Mouse (Mus musculus): ENCODE data around the gene Grin2d.
"Not testable (repeated sequence)": the region's sequence is repeated elsewhere in the genome, so short reads cannot be mapped to it uniquely, and the experiment has no call there.

Gene Grin2d

DNA sequence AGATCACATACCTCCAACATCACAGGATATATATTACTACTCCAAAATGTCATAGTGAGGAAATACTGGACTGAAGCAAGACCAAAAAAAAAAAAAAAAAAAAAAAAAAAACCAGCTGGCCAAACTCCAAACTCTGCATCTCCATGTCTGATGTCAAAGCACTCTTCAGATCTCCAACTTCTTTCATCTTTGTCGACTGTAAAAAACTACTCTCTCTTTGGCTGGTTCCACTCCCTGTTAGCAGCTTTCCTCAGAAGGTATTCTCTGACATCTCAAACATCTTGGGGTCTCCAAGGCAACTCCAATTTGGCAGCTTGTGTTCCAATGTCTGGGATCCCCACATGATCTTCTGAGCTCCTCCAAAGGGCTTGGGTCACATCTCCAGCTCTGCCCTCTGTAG is at the start of gene Grin2d:
Grin2d (minus strand) TSS at position 101 of the 400 bp plus-strand sequence.
- DNase-seq (ENCODE audit: extremely low read depth, low read depth, low spot score): not testable (repeated sequence)

- no peak for DNase-seq (ENCODE audit: extremely low read depth, low read depth, low spot score)
Measured at GRCm38 (mm10) chr7:45924429-45924816, 46.2 kb upstream of the Grin2d start.

GRCm38 (mm10) chr7:45923762-45924428 is 45.7 kb upstream of the Grin2d start, which contains the start of gene Ccdc114:
Ccdc114 (plus strand) TSS chr7:45924072.
- no peak for DNase-seq (ENCODE audit: extremely low read depth, low read depth, low spot score)

GRCm38 (mm10) chr7:45922928-45923761 is 45.0 kb upstream of the Grin2d start:
- peak; percentile 25 for DNase-seq (ENCODE audit: extremely low read depth, low read depth, low spot score)

DNA sequence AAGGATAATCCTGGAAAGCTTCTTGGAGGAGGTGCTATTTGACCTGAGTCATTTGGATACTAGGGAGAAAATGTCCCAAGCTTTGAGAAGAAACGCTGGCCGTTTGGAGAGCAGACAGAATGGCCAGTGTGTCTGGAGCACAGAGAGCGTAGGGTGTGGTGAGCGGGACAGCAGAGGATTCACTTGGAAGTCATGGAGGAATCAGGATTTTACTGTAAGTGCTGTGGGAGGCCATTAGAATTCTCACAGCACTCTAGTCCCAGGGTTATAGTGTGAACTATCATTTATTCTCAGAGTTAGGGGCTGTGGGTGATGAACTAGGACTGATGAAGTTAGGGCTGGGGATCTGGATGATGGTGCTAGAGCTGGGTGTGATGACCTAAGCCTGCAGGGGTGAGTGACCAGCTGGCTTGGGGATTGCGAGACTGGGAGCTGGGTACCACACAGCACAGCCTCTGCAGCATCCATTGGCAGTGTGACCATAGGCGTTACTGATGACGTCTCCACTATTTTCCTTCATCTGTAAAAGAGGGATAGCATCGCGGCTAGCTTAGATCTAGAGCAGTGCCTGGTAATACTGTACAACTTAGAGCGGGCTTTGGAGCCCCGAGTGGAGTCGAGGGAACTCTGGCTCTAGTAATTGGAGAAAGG is 43.9 kb upstream of the Grin2d start:
- DNase-seq (ENCODE audit: extremely low read depth, low read depth, low spot score): no peak

DNA sequence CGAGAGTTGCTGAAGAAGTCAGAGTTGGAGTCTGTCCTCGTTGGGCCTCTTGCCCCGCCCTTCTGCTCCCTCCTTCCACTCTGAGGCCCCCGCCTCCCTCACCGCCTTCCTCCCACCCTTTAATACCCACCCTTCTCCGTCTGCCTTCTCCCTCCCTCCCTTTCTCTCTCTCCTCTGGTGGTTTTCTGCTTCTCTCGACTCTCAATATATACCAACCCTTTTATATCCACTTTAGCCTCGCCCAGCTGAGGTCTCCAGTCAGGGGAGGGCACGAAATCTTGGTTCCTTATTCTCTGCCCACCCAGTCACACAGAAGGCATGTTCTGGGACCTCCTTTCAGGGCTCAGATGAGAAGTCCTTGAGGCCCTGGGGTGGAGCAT is 43.1 kb upstream of the Grin2d start, which contains the start of gene Emp3:
Emp3 (minus strand) TSS at position 163 of the 380 bp plus-strand sequence.
- DNase-seq (ENCODE audit: extremely low read depth, low read depth, low spot score): no peak

DNA sequence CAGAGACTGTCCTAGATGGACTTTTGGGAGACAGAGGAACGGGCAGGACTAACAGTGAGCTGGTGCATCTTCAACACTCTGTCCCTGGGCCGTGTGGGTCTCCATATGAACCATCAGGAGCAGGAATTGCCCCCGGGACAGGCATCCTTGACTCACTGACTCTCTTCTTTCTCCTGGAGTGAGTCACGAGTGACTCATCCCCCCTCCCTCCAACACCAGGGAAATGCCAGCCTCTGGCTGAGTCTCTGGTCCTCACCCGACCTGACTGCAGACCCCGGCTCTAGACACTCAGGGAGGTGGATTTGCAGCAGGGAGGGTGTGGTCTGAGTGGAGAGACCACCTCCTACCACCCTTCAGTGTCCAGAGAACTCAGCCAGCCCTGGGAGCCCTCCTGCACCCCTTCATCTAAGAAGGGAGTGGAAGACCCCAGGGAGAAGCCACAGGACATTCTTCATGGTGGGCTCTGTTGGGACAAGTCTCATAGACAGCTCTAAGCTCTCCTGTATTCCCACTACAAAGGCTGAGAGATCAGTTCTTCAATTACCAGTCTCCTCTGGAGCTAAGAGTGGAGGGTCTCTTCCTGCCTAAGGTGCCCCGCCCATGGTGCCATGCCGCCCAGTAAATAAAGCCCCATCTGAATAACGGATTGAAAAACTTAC is 42.5 kb upstream of the Grin2d start:
- DNase-seq (ENCODE audit: extremely low read depth, low read depth, low spot score): no peak

DNA sequence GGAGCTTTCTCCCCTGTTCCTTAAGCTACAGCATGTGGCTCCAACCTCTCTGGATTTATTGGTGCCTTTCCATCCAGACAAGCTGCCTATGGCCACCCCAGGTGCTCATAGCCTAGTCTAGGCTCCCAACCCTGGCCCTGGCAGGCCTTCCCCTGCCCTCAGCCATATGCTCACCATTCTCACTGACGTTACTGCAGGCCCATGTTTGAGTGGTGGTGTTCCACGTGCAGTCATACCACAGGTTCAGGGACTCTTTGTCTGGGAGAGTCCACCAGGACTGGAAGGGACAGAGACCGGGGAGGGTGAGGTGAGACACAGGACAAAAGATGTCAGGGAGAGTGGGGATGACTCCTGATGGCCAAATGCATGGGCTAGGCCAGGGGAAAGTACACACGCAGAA is 41.6 kb upstream of the Grin2d start:
- no peak for DNase-seq (ENCODE audit: extremely low read depth, low read depth, low spot score)

DNA sequence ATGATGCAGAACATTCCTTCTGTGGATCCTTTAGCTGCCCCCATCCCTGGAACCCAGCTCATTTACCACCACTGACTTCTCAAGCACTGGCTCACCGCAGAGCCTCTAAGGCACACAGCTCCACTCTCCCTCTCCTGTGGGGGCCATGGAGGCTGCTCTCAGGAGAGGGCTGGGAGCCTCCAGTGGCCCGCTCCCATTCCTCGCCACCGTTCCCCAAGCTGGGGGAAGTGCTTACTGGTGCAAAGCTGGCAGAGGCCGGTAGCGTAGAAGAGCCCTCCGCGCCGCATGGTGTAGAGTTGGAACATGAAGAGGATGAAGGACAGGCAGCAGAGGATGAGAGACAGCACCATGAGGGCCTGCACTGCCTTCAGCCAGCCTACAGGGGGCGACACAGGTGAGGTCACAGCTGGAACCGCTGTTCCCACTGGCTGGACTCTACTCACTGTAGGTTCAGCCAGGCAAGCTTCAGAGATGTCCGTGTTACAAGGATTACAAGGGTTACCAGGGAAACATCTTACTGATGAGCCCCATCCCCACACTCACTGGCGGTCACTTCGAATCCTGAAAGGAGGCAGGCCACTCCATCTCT is 41.0 kb upstream of the Grin2d start:
- no peak for DNase-seq (ENCODE audit: extremely low read depth, low read depth, low spot score)

- no peak for DNase-seq (ENCODE audit: extremely low read depth, low read depth, low spot score)
Measured at GRCm38 (mm10) chr7:45917926-45918325, 39.7 kb upstream of the Grin2d start.

DNA sequence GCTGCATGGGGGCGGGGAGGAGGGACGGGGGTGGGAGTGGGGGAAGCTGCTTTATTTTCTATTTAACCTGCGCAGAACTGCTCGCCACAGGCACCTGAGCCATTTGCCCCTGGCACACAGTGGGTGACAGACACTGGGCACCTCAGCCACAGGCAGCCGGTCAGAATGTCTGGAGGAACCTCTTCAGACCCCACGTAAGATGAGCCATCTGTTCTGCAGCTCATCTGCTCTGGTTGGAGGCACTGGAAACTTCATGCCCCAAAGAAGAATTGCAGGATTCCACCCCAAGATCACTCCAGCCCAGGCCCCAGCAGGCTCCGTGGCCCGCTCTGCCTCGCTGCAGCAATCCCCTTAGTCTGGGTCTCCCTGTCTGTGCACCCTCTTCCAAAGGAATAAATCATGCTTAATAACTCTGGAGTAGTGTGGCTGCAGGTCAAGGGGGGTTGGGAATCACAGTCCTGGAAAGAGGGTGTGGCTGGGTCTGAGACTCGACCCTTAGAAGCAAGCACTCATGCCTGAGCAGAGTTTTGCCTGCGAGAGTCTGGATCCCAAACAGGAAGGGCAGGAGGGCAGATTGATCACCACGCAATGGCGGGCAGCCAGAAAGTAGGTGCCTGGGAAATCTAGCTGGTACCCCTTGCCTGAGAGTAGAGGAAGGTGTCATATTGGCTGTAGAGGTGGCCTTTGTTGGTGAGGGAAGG is 39.0 kb upstream of the Grin2d start:
- no peak for DNase-seq (ENCODE audit: extremely low read depth, low read depth, low spot score)

DNA sequence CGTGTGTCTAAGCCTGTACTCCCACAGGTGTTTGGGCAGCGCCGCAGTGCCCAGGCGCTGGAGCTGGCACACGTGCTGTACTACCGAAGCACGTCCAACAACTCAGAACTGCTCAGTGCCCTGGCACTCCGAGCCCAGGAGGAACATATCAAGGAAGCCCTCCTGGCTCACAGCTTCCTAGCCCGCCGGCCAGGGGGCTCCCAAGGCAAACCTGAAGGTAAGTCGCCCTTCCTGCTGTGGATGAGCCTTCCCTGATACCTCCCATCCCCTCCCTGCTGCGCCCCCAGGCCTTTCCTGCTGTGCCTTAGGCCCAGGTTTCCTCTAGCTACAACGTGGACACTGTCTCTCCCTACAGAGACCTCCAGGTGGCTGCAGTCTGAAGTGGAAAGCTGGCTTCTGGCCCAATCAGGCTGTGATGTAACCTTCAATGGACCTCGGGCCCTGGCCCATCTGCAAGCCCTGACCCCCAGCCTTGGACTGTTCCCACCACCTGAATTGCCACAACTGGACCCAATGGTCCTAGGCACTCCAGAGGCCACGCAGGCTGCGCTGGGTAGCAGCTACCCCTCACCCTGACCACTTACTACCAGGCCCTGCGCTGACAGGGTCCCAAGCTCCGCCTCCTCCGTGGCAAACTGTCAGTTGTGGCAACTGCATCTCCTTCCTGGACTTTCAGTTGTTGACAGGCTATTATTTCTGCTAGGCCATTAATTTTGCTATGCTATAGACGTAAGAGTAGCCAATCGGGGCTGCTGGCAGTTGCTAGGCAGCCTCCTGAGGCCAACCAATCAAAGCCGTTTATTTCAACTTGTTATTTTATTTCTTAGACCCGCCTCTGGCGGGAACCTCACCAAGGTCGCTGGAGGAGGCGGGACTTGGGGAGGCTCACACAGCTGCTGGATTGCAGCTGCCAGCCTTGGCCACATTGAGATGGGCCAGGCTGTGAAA is 38.2 kb upstream of the Grin2d start:
- no peak for DNase-seq (ENCODE audit: extremely low read depth, low read depth, low spot score)

DNA sequence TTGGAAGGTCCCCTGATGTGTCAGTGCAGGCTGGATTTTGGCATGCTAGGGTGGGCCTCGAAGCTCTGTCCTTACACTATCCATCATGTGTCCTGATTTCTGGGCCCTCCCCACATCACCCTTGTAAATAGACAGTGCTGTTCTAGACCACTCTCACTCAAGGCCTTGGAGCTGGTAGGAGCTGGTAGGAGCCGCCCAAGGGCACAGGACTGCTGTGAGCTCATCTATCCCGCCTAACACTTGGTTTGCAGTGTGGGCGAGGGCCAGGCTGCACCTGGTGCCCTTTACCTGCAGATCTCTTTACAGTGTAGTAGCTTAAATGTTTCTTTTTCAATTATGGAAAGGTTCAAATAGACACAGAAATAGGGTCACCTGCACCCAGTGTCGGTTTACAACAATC is 36.8 kb upstream of the Grin2d start:
- no peak for DNase-seq (ENCODE audit: extremely low read depth, low read depth, low spot score)

GRCm38 (mm10) chr7:45914067-45914466 is 35.9 kb upstream of the Grin2d start:
- DNase-seq (ENCODE audit: extremely low read depth, low read depth, low spot score): no peak

DNA sequence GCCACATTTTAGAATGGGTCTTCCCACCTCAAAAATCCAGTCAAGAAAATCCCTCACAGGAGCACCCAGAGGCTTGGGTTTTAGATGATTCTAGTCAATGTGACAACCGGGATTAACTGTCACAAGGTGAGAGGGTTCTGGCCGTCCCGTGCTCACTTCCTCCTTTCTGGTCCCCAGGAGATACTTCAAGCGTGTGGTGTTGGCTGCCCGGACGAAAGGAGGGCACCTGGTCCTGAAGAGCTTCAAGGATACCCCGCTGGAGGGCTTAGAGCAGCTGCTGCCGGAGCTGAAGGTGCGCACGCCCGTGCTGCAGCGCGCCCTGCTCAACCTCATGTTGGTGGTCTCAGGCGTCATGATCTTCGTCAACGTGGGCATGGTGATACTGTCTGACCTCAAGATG is 31.0 kb upstream of the Grin2d start:
- no peak for DNase-seq (ENCODE audit: extremely low read depth, low read depth, low spot score)

GRCm38 (mm10) chr7:45908384-45908783 is 30.2 kb upstream of the Grin2d start:
- no peak for DNase-seq (ENCODE audit: extremely low read depth, low read depth, low spot score)

DNA sequence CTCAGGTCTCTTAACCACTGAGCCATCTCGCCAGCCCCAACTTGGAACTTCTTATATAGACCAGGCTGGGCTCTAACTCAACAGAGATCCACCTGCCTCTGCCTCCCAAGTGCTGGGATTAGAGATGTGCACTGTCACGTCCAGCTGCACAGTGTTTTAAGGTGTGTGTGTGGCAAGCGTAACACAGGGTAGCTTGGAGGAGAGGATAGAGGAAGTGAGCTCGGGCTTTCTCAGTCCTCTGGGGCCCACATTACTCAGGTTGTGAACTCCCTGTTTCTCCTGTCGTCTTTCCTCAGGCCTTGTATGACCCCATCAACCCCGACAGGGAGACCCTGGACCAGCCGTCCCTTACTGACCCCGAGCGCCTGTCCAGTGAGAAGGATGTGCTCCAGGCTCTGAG is 28.4 kb upstream of the Grin2d start:
- DNase-seq (ENCODE audit: extremely low read depth, low read depth, low spot score): no peak

DNA sequence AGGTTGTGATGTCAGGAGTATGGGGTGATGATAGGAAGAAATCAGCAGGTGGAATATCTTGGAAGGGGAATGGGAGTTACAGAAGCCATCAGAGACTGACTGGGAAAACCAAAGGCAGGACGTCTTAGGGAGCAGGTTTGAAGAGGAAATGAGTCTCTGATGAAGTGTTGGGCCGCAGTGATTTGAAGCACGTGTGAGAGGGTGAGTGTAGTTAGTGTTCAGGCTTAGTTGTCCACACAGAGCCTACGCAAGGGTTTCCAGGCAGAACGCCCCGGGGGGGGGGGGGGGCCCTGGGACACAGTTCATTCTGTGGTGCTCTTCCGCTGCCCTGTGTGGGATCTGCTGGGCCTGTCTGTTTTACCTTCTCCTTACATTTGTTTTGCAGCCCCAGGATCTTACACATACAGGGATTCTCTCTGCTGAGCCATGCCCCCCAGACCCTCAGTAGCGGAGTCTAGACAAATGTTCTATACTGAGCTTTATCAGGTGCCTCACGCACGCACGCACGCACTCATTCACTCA is 24.4 kb upstream of the Grin2d start:
- DNase-seq (ENCODE audit: extremely low read depth, low read depth, low spot score): no peak

- DNase-seq (ENCODE audit: extremely low read depth, low read depth, low spot score): no peak
Measured at GRCm38 (mm10) chr7:45901562-45901961, 23.4 kb upstream of the Grin2d start.

Measured in fat pad, adult 2 months (tissue).